Mouse (Mus musculus) lung, adult 2 months (tissue): ENCODE data around the gene Zkscan14.

Experiments
- CTCF ChIP-seq: fragments of 200-500 bp; IDR thresholded peaks from 2 replicates; pipeline ENCODE4 v1.5.1; 2011; ENCODE audit warnings: mild to moderate bottlenecking, low read length, control low read depth; ENCODE audit not compliant: insufficient read depth
- POLR2A ChIP-seq: fragments of 200-500 bp; IDR thresholded peaks from 2 replicates; pipeline ENCODE4 v1.6.1; 2011; ENCODE audit warnings: low read depth, mild to moderate bottlenecking, control low read depth, low read length, borderline replicate concordance; ENCODE audit errors: extremely low read depth

GRCm38 (mm10) chr5:145226453-145226852, 24.8 kb upstream of the Zkscan14 start:
- no peak for TF ChIP-seq CTCF
- TF ChIP-seq POLR2A = no peak
